Comparison of ENCODE assay signal across 1 mouse cellular context in the genomic region with DNA sequence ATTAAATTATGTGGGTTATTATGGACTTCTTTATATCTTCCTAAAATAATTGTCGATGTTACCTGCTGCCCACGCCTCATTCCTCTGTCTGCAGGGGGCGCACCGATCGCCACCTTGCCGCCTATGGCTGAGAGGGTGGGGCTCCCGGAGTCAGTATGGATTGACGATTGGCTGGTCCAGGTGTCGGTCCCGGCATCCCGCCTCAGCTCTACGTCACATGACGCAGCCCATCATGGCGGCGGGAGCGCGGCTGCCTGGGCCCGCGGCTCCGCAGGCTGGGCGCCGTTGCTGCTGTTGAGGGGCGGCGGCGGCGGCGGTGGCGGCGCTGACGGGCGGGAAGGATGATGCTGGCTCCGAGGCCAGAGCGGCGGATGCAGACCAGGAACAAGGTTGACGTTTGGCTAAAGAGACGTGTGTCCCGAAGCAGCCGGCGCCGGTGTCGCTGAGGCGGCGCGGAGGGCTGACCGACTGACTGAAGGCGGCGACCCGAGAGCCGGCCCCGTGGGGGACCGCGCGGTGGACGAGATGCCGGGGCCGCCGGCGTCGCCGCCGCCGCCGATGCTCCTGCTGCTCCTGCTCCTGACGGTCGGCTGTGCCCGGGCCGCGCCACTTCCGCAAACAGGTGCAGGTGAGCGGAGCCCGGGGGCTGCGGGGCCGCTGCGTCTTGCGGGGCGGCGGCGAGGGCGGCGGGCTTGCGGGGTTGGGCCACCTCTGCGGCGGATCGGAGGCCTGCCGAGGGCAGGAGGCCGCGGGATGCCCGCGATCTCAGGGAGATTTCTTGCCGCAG.
A peak's percentile ranks its signal among the peaks of the same experiment; 100 is the strongest.
TF ChIP-seq lines count a peak whose summit lies in the region.

A gene (plus strand): TSS at position 288 of the 787 bp plus-strand sequence.

TF ChIP-seq in MEL, 35 proteins besides CTCF, POLR2A, EP300 and RAD21 (continued from another document):
- peak in 1 of 2 experiments; percentile 70; a peak in 2 of 4 replicates for TF ChIP-seq USF2 (IDR thresholded peaks at IDR 0.05; ENCODE audit: borderline replicate concordance in 1 of 2, insufficient read depth in 1 of 2, low read depth in 1 of 2, low read length in 2 of 2)
- peak; percentile 36; the same call in 1 of the 2 replicates for TF ChIP-seq MAZ (IDR thresholded peaks at IDR 0.05; ENCODE audit: low read depth, low read length)
- no peak for TF ChIP-seq MAFK (IDR thresholded peaks at IDR 0.05; ENCODE audit: borderline replicate concordance, low read depth, low read length)
- TF ChIP-seq HCFC1 (IDR thresholded peaks at IDR 0.05; ENCODE audit: low read depth, low read length), result peak; percentile 79
- TF ChIP-seq POLR2AphosphoS2 (IDR thresholded peaks at IDR 0.05; ENCODE audit: low read length), result peak; percentile 64; the same call in 1 of the 2 replicates
- no peak; the same call in 1 of the 2 replicates for TF ChIP-seq KAT2A (conservative IDR thresholded peaks at IDR 0.05; ENCODE audit: low read depth, low read length)
- peak; percentile 76 for TF ChIP-seq MYC (IDR thresholded peaks at IDR 0.05; ENCODE audit: low read depth, low read length)
